In genomic region chr2:163658941-163659340, GRCm38 (mm10) we compare ENCODE assay signal across 8 mouse cellular contexts. TPM values are rescaled to one million over a fixed set of nuclear protein-coding genes. Genes with fewer than 3 reads are reported as not detected.
DNase-seq lines count a peak whose midpoint lies in the region; ATAC-seq and TF ChIP-seq lines count a peak whose summit lies in the region.

No protein-coding gene starts in this region.

- DNase-seq in testis, postnatal 10 days (ENCODE audit: low spot score) = no peak
- no peak for DNase-seq in embryonic facial prominence, embryonic 11.5 days (ENCODE audit: low spot score)
- DNase-seq in liver, embryonic 11.5 days (ENCODE audit: low spot score) = no peak
- no peak for DNase-seq in thymus, postnatal 10 days (ENCODE audit: low spot score in 2 of 2)

- peaks cover 6% of the 10 kb centered on the region for H3K4me1 ChIP-seq in testis, adult 2 months (ENCODE audit: control insufficient read depth, insufficient read depth, low read length)
- H3K4me1 ChIP-seq in embryonic facial prominence, embryonic 11.5 days (ENCODE audit: control insufficient read depth, insufficient read depth, low read length) = no peaks in the 10 kb centered on the region
- H3K4me1 ChIP-seq in hindbrain, embryonic 12.5 days = peaks cover 20% of the 10 kb centered on the region
- peaks cover 26% of the 10 kb centered on the region for H3K4me1 ChIP-seq in liver, embryonic 11.5 days (replicated peaks; ENCODE audit: control insufficient read depth, insufficient read depth, low read length)
- peaks cover 17% of the 10 kb centered on the region for H3K4me1 ChIP-seq in neural tube, embryonic 12.5 days

- TF ChIP-seq CTCF in testis, adult 2 months (IDR thresholded peaks at IDR 0.05; ENCODE audit: control insufficient read depth, insufficient read depth, insufficient replicate concordance, low read depth, low read length) = no peak

- TF ChIP-seq POLR2A in testis, adult 2 months (IDR thresholded peaks at IDR 0.05; ENCODE audit: control insufficient read depth, low read depth, low read length) = no peak

- no peak for ATAC-seq in embryonic facial prominence, embryonic 11.5 days (replicated peaks; ENCODE audit: insufficient number of reproducible peaks, low FRiP score, low TSS enrichment, low read depth)
- ATAC-seq in hindbrain, embryonic 12.5 days (ENCODE audit: low FRiP score) = 0 out of 2 replicates have a peak, but pooled peaks have one; percentile 5
- ATAC-seq in liver, embryonic 11.5 days (replicated peaks; ENCODE audit: low FRiP score) = 0 out of 2 replicates have a peak, but pooled peaks have one; percentile 24
- ATAC-seq in neural tube, embryonic 12.5 days (ENCODE audit: low FRiP score, low read depth) = no peak
- no peak for ATAC-seq in activated CD4-positive, CD25-positive, alpha-beta regulatory T cell, adult 4 months

- peak overlapping the region; percentile 86 for H3K27ac ChIP-seq in testis, adult 2 months (ENCODE audit: control insufficient read depth, insufficient read depth, low read depth, low read length)
- H3K27ac ChIP-seq in embryonic facial prominence, embryonic 11.5 days (replicated peaks; ENCODE audit: low read depth, low read length) = peak overlapping the region; percentile 28; the same call in 1 of the 2 replicates
- H3K27ac ChIP-seq in hindbrain, embryonic 12.5 days = 0 out of 2 replicates have a peak overlapping the region, but pooled peaks have one; percentile 18
- peak overlapping the region; percentile 40 for H3K27ac ChIP-seq in liver, embryonic 11.5 days (ENCODE audit: low read depth, low read length)
- H3K27ac ChIP-seq in neural tube, embryonic 12.5 days = no peak overlapping the region

- H3K4me3 ChIP-seq in testis, adult 2 months (ENCODE audit: control insufficient read depth, low read depth, low read length) = peak overlapping the region; percentile 93
- H3K4me3 ChIP-seq in embryonic facial prominence, embryonic 11.5 days (ENCODE audit: low read depth, low read length) = peak overlapping the region; percentile 77
- H3K4me3 ChIP-seq in hindbrain, embryonic 12.5 days = peak overlapping the region; percentile 74
- H3K4me3 ChIP-seq in liver, embryonic 11.5 days (ENCODE audit: low read depth, low read length) = peak overlapping the region; percentile 86
- H3K4me3 ChIP-seq in neural tube, embryonic 12.5 days = peak overlapping the region; percentile 82

- peak overlapping the region; percentile 81 for H3K9ac ChIP-seq in embryonic facial prominence, embryonic 11.5 days (replicated peaks; ENCODE audit: low read length)
- H3K9ac ChIP-seq in hindbrain, embryonic 12.5 days = peak overlapping the region; percentile 79
- peak overlapping the region; percentile 90 for H3K9ac ChIP-seq in liver, embryonic 11.5 days (ENCODE audit: low read depth, low read length)
- peak overlapping the region; percentile 78; the same call in 1 of the 2 replicates for H3K9ac ChIP-seq in neural tube, embryonic 12.5 days

- no peaks in the 10 kb centered on the region for H3K27me3 ChIP-seq in testis, adult 2 months (ENCODE audit: control insufficient read depth, insufficient read depth, low read length)
- H3K27me3 ChIP-seq in embryonic facial prominence, embryonic 11.5 days (ENCODE audit: control insufficient read depth, insufficient read depth, low read length) = no peaks in the 10 kb centered on the region
- no peaks in the 10 kb centered on the region; the same call in 1 of the 2 replicates for H3K27me3 ChIP-seq in hindbrain, embryonic 12.5 days
- H3K27me3 ChIP-seq in liver, embryonic 11.5 days (replicated peaks; ENCODE audit: control insufficient read depth, insufficient read depth, low read length) = no peaks in the 10 kb centered on the region
- no peaks in the 10 kb centered on the region for H3K27me3 ChIP-seq in neural tube, embryonic 12.5 days (replicated peaks)

- no peaks in the 10 kb centered on the region for H3K36me3 ChIP-seq in testis, adult 2 months (ENCODE audit: control insufficient read depth, insufficient read depth, low read length)
- no peaks in the 10 kb centered on the region for H3K36me3 ChIP-seq in embryonic facial prominence, embryonic 11.5 days (replicated peaks; ENCODE audit: control insufficient read depth, insufficient read depth, low read depth, low read length)
- no peaks in the 10 kb centered on the region for H3K36me3 ChIP-seq in hindbrain, embryonic 12.5 days
- H3K36me3 ChIP-seq in liver, embryonic 11.5 days (ENCODE audit: control insufficient read depth, insufficient read depth, low read length) = no peaks in the 10 kb centered on the region; the same call in 1 of the 2 replicates
- no peaks in the 10 kb centered on the region for H3K36me3 ChIP-seq in neural tube, embryonic 12.5 days

- no peaks in the 10 kb centered on the region for H3K9me3 ChIP-seq in embryonic facial prominence, embryonic 11.5 days (replicated peaks; ENCODE audit: control insufficient read depth, low read length)
- H3K9me3 ChIP-seq in hindbrain, embryonic 12.5 days (replicated peaks) = no peaks in the 10 kb centered on the region
- H3K9me3 ChIP-seq in liver, embryonic 11.5 days (ENCODE audit: control insufficient read depth, low read length) = no peaks in the 10 kb centered on the region
- H3K9me3 ChIP-seq in neural tube, embryonic 12.5 days = no peaks in the 10 kb centered on the region

- H3K4me2 ChIP-seq in embryonic facial prominence, embryonic 11.5 days (ENCODE audit: low read depth, low read length) = peak overlapping the region; percentile 46
- peak overlapping the region; percentile 54 for H3K4me2 ChIP-seq in hindbrain, embryonic 12.5 days (replicated peaks)
- H3K4me2 ChIP-seq in liver, embryonic 11.5 days = peak overlapping the region; percentile 70
- peak overlapping the region; percentile 59 for H3K4me2 ChIP-seq in neural tube, embryonic 12.5 days (replicated peaks)

- under 1% methylated on average over 8 of the region's 8 CpGs for WGBS in embryonic facial prominence, embryonic 11.5 days
- WGBS in hindbrain, embryonic 12.5 days = under 1% methylated on average over 8 of the region's 8 CpGs
- WGBS in liver, embryonic 11.5 days = 2% methylated on average over 8 of the region's 8 CpGs
- WGBS in neural tube, embryonic 12.5 days = under 1% methylated on average over 8 of the region's 8 CpGs

RNA-seq across cellular contexts. Expression of gene Pkig, which starts 0.8 kb away (rescaled TPM):
- polyA plus RNA-seq in testis, adult 2 months (2012; rRNA removed) = 319 and 325 TPM in 2 replicates
- polyA plus RNA-seq in embryonic facial prominence, embryonic 11.5 days (2014; fragmentation: Nextera tagmentation; extraction: Ambion mirVana) = 166 and 173 TPM in 2 replicates
- polyA plus RNA-seq in hindbrain, embryonic 12.5 days (2016; fragmentation: Nextera tagmentation; extraction: Ambion mirVana) = 109 and 113 TPM in 2 replicates
- polyA plus RNA-seq in liver, embryonic 11.5 days (2014; fragmentation: Nextera tagmentation; extraction: Ambion mirVana) = 178 and 186 TPM in 2 replicates
- polyA plus RNA-seq in neural tube, embryonic 12.5 days (2016; fragmentation: Nextera tagmentation; extraction: Ambion mirVana) = 123 and 124 TPM in 2 replicates
- polyA plus RNA-seq in activated CD4-positive, CD25-positive, alpha-beta regulatory T cell, adult 4 months (2017; shearing (Covaris generic)) = 1 to 10 TPM; 4.2 to 6.4 TPM

RNA-seq across cellular contexts. Expression of gene Serinc3, which starts 14.0 kb away (rescaled TPM):
- 208 and 270 TPM in 2 replicates for polyA plus RNA-seq in testis, adult 2 months (2012; rRNA removed)
- polyA plus RNA-seq in embryonic facial prominence, embryonic 11.5 days (2014; fragmentation: Nextera tagmentation; extraction: Ambion mirVana) = 26.0 and 27.9 TPM in 2 replicates
- 36.2 and 38.4 TPM in 2 replicates for polyA plus RNA-seq in hindbrain, embryonic 12.5 days (2016; fragmentation: Nextera tagmentation; extraction: Ambion mirVana)
- 116 TPM in 2 replicates for polyA plus RNA-seq in liver, embryonic 11.5 days (2014; fragmentation: Nextera tagmentation; extraction: Ambion mirVana)
- 34.5 and 41.2 TPM in 2 replicates for polyA plus RNA-seq in neural tube, embryonic 12.5 days (2016; fragmentation: Nextera tagmentation; extraction: Ambion mirVana)
- 100 to 1,000 TPM; 149 to 159 TPM for polyA plus RNA-seq in activated CD4-positive, CD25-positive, alpha-beta regulatory T cell, adult 4 months (2017; shearing (Covaris generic))

RNA-seq across cellular contexts. Expression of gene Ttpal, which starts 56.8 kb away (rescaled TPM):
- polyA plus RNA-seq in testis, adult 2 months (2012; rRNA removed) = 2.5 and 4.0 TPM in 2 replicates
- polyA plus RNA-seq in embryonic facial prominence, embryonic 11.5 days (2014; fragmentation: Nextera tagmentation; extraction: Ambion mirVana) = 45.3 and 47.2 TPM in 2 replicates
- 51.5 and 52.0 TPM in 2 replicates for polyA plus RNA-seq in hindbrain, embryonic 12.5 days (2016; fragmentation: Nextera tagmentation; extraction: Ambion mirVana)
- 26.1 and 29.2 TPM in 2 replicates for polyA plus RNA-seq in liver, embryonic 11.5 days (2014; fragmentation: Nextera tagmentation; extraction: Ambion mirVana)
- 45.7 and 52.5 TPM in 2 replicates for polyA plus RNA-seq in neural tube, embryonic 12.5 days (2016; fragmentation: Nextera tagmentation; extraction: Ambion mirVana)
- 10 to 100 TPM; 36.9 to 37.6 TPM for polyA plus RNA-seq in activated CD4-positive, CD25-positive, alpha-beta regulatory T cell, adult 4 months (2017; shearing (Covaris generic))

Comparison
In these comparisons a context has a peak if more than half of its experiments do, and no peak if none do; other contexts are left out.
1. ATAC-seq: peak in hindbrain, embryonic 12.5 days (single experiment) and liver, embryonic 11.5 days (single experiment); none in embryonic facial prominence, embryonic 11.5 days (single experiment), neural tube, embryonic 12.5 days (single experiment) and activated CD4-positive, CD25-positive, alpha-beta regulatory T cell, adult 4 months (single experiment).
2. RNA of gene Pkig, which starts 0.8 kb away (polyA plus RNA-seq): 319 to 325 TPM in testis, adult 2 months, 178 to 186 TPM in liver, embryonic 11.5 days, 166 to 173 TPM in embryonic facial prominence, embryonic 11.5 days, 123 to 124 TPM in neural tube, embryonic 12.5 days and 109 to 113 TPM in hindbrain, embryonic 12.5 days; 4.2 to 6.4 TPM in activated CD4-positive, CD25-positive, alpha-beta regulatory T cell, adult 4 months; every median in the first group is over 10 times any median in the second.
3. Peak in every context shown above with its lines, with median percentiles within 50 percentile points of each other: H3K4me3 ChIP-seq, H3K4me2 ChIP-seq and H3K9ac ChIP-seq.